Mouse (Mus musculus) neural tube, embryonic 14.5 days (tissue): Measurements from ENCODE around the gene Fitm2. TPM values are rescaled to one million over a fixed set of nuclear protein-coding genes. Genes with fewer than 3 reads are reported as not detected.
"Not testable (repeated sequence)": the region's sequence is repeated elsewhere in the genome, so short reads cannot be mapped to it uniquely, and the experiment has no call there.

Experiments
- ATAC-seq: fragments of 200-750 bp; cut with Nextera tagmentation; 2 replicates; pipeline ENCODE4 v1.8.0; 2017; ENCODE audit warnings: low read depth, mild to moderate bottlenecking, moderate TSS enrichment, moderate library complexity
- H3K27ac ChIP-seq: fragments of 300-500 bp; sonication (generic); 2 replicates; pipeline ENCODE4 v1.5.1; 2014; ENCODE audit warnings: low read depth, mild to moderate bottlenecking, control low read depth, low read length, moderate library complexity, mixed read lengths
- H3K27me3 ChIP-seq: fragments of 300-500 bp; sonication (generic); 2 replicates; pipeline ENCODE4 v1.6.1; 2014; ENCODE audit warnings: low read length; ENCODE audit not compliant: control insufficient read depth, insufficient read depth
- H3K36me3 ChIP-seq: fragments of 300-500 bp; sonication (generic); 2 replicates; pipeline ENCODE4 v1.6.1; 2014; ENCODE audit warnings: low read length, mixed read lengths; ENCODE audit not compliant: control insufficient read depth, insufficient read depth
- H3K4me1 ChIP-seq: fragments of 300-500 bp; sonication (generic); 2 replicates; pipeline ENCODE4 v1.6.1; 2014; ENCODE audit warnings: low read length; ENCODE audit not compliant: control insufficient read depth, insufficient read depth
- H3K4me2 ChIP-seq: fragments of 300-500 bp; sonication (generic); 2 replicates; pipeline ENCODE4 v1.6.1; 2014; ENCODE audit warnings: mild to moderate bottlenecking, low read depth, low read length, control low read depth
- H3K4me3 ChIP-seq: fragments of 300-500 bp; sonication (generic); 2 replicates; pipeline ENCODE4 v1.5.1; 2014; ENCODE audit warnings: low read depth, low read length, control low read depth, mixed read lengths
- H3K9ac ChIP-seq: fragments of 300-500 bp; sonication (generic); replicated peaks from 2 replicates; pipeline ENCODE4 v1.6.1; 2014; ENCODE audit warnings: low read depth, mild to moderate bottlenecking, control low read depth, low read length, mixed read lengths
- H3K9me3 ChIP-seq: fragments of 300-500 bp; sonication (generic); 2 replicates; pipeline ENCODE4 v1.6.1; 2016; ENCODE audit warnings: low read length; ENCODE audit not compliant: control insufficient read depth
- WGBS: fragments of 180-500 bp; shearing (Covaris S2); extraction: QIAGEN DNeasy Blood & Tissue Kit; methylation state at CpG from one replicate; pipeline ENCODE4 v1.1.7; 2014; 5-methylcytosine and 5-hydroxymethylcytosine counted together
- polyA plus RNA-seq: library from polyadenylated mRNA; unstranded; fragments of >200 nt; fragmentation: Nextera tagmentation; extraction: Ambion mirVana; gene quantifications from 2 replicates; pipeline ENCODE4 v1.2.1, GENCODE M21; 2014

Fitm2 gene
- polyA plus RNA-seq, 1 experiment from 2014 or later: 16.2 TPM

DNA sequence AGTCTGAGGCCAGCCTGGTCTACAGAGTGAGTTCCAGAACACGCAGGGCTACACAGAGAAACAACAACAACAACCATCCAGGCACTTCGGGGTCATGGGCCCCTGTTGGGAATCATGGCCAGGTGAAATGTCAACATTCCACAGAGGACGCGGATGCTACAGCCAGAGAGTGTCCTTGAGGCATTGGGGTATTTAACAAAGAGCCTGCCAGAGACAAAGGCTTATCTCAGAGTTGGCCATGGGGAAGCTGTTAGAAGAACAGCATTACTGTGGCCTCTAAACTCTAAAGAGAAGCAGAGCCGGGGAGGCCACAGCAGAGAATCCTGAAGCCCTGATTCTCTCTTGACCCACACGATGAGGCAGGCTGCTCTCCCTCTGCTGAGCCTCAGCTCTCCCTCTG lies 3.6 kb downstream of the Fitm2 start:
- no peak overlapping the region for H3K4me3 ChIP-seq
- H3K36me3 ChIP-seq: peaks cover 22% of the 10 kb centered on the region
- H3K27ac ChIP-seq: no peak overlapping the region
- 0 out of 2 replicates have a peak, but pooled peaks cover 4% of the 10 kb centered on the region for H3K4me1 ChIP-seq
- 93% methylated on average over 6 of the region's 6 CpGs for WGBS
- no peaks in the 10 kb centered on the region for H3K27me3 ChIP-seq
- H3K9me3 ChIP-seq: no peaks in the 10 kb centered on the region
- H3K9ac ChIP-seq: no peak overlapping the region
- H3K4me2 ChIP-seq: no peak overlapping the region
- ATAC-seq: no peak

GRCm38 (mm10) chr2:163467585-163467984 lies 4.8 kb downstream of the Fitm2 start:
- no peak overlapping the region for H3K4me3 ChIP-seq
- no peak overlapping the region for H3K4me2 ChIP-seq
- H3K27me3 ChIP-seq: no peaks in the 10 kb centered on the region
- H3K9me3 ChIP-seq: no peaks in the 10 kb centered on the region
- peaks cover 22% of the 10 kb centered on the region for H3K36me3 ChIP-seq
- no peak for ATAC-seq
- 94% methylated on average over 6 of the region's 6 CpGs for WGBS
- 0 out of 2 replicates have a peak, but pooled peaks cover 4% of the 10 kb centered on the region for H3K4me1 ChIP-seq
- no peak overlapping the region for H3K9ac ChIP-seq
- H3K27ac ChIP-seq: no peak overlapping the region

GRCm38 (mm10) chr2:163466771-163467170 lies 5.7 kb downstream of the Fitm2 start:
- no peak overlapping the region for H3K4me3 ChIP-seq
- 85% methylated on average over 8 of the region's 8 CpGs for WGBS

GRCm38 (mm10) chr2:163464562-163464961 lies 7.9 kb downstream of the Fitm2 start:
- WGBS: 71% methylated on average over 6 of the region's 6 CpGs
- H3K27me3 ChIP-seq: no peaks in the 10 kb centered on the region
- no peak for ATAC-seq
- no peak overlapping the region for H3K4me3 ChIP-seq
- H3K36me3 ChIP-seq: peaks cover 22% of the 10 kb centered on the region
- H3K9me3 ChIP-seq: no peaks in the 10 kb centered on the region
- no peak overlapping the region for H3K27ac ChIP-seq
- no peak overlapping the region for H3K4me2 ChIP-seq
- no peak overlapping the region for H3K9ac ChIP-seq
- H3K4me1 ChIP-seq: no peaks in the 10 kb centered on the region

More at GRCm38 (mm10) chr2:163466771-163467170, 5.7 kb downstream of the Fitm2 start:
- H3K9me3 ChIP-seq: no peaks in the 10 kb centered on the region
- no peak overlapping the region for H3K4me2 ChIP-seq
- H3K27me3 ChIP-seq: no peaks in the 10 kb centered on the region
- no peak overlapping the region for H3K27ac ChIP-seq
- ATAC-seq: no peak
- no peak overlapping the region for H3K9ac ChIP-seq
- H3K36me3 ChIP-seq: peaks cover 22% of the 10 kb centered on the region
- H3K4me1 ChIP-seq: 0 out of 2 replicates have a peak, but pooled peaks cover 2% of the 10 kb centered on the region

GRCm38 (mm10) chr2:163463998-163464397 lies 8.4 kb downstream of the Fitm2 start:
- peaks cover 19% of the 10 kb centered on the region for H3K36me3 ChIP-seq
- H3K9me3 ChIP-seq: no peaks in the 10 kb centered on the region
- H3K4me2 ChIP-seq: no peak overlapping the region
- 81% methylated on average over 4 of the region's 4 CpGs for whole genome bisulfite sequencing
- H3K9ac ChIP-seq: no peak overlapping the region
- no peak overlapping the region for H3K27ac ChIP-seq
- no peak overlapping the region for H3K4me3 ChIP-seq
- no peaks in the 10 kb centered on the region for H3K27me3 ChIP-seq
- no peak for ATAC-seq
- no peaks in the 10 kb centered on the region for H3K4me1 ChIP-seq

- 66% methylated on average over 10 of the region's 10 CpGs for WGBS
- no peak overlapping the region for H3K4me3 ChIP-seq
- no peak overlapping the region for H3K27ac ChIP-seq
- H3K27me3 ChIP-seq: no peaks in the 10 kb centered on the region
- H3K4me1 ChIP-seq: no peaks in the 10 kb centered on the region
- H3K36me3 ChIP-seq: peaks cover 13% of the 10 kb centered on the region
- no peak overlapping the region for H3K4me2 ChIP-seq
- ATAC-seq: no peak
- no peaks in the 10 kb centered on the region for H3K9me3 ChIP-seq
- H3K9ac ChIP-seq: no peak overlapping the region
These were observed 9.1 kb downstream of the Fitm2 start for GRCm38 (mm10) chr2:163463251-163463769.

GRCm38 (mm10) chr2:163462801-163463200 lies 9.6 kb downstream of the Fitm2 start:
- Histone ChIP-seq H3K27ac (no peak overlapping the region), H3K4me3 (no peak overlapping the region), H3K27me3 (no peaks in the 10 kb centered on the region), H3K36me3 (peaks cover 8% of the 10 kb centered on the region), H3K9ac (no peak overlapping the region), H3K9me3 (no peaks in the 10 kb centered on the region), H3K4me1 (no peaks in the 10 kb centered on the region), H3K4me2 (no peak overlapping the region)
- no peak for ATAC-seq
- 84% methylated on average over 11 of the region's 11 CpGs for WGBS

DNA sequence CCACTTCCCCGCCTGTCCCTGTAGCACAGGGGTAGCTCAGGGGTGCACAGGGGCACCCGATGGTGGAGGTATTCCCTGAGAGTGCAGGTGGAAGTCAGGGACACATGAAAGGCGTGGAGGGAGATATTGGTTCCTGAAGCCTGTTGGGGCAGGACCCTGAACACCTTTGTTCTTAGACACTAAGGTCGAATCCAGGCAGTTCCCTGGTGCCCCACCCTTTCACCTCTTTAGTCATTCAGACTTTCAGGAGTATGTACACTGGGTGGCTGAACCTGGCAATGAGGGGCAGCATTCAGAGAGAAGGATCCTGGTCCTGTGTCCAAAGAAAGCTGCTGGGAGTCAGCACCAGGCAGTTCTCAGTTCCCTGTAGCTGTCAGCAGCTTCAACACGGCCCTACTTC lies 10.0 kb downstream of the Fitm2 start:
- Histone ChIP-seq H3K27ac (no peak overlapping the region), H3K9ac (no peak overlapping the region), H3K9me3 (no peaks in the 10 kb centered on the region), H3K4me3 (no peak overlapping the region), H3K4me2 (no peak overlapping the region), H3K27me3 (no peaks in the 10 kb centered on the region), H3K4me1 (no peaks in the 10 kb centered on the region), H3K36me3 (peaks cover 8% of the 10 kb centered on the region)
- 85% methylated on average over 5 of the region's 5 CpGs for WGBS
- ATAC-seq: no peak

GRCm38 (mm10) chr2:163461307-163461706 lies 11.1 kb downstream of the Fitm2 start:
- H3K27ac ChIP-seq, H3K9ac ChIP-seq, H3K27me3 ChIP-seq, ATAC-seq, H3K36me3 ChIP-seq, H3K4me2 ChIP-seq, H3K4me3 ChIP-seq, H3K9me3 ChIP-seq, H3K4me1 ChIP-seq: not testable (repeated sequence)
- 93% methylated on average over 8 of the region's 9 CpGs for WGBS
